9 mouse cellular contexts compared by ENCODE assay signal in the genomic region with DNA sequence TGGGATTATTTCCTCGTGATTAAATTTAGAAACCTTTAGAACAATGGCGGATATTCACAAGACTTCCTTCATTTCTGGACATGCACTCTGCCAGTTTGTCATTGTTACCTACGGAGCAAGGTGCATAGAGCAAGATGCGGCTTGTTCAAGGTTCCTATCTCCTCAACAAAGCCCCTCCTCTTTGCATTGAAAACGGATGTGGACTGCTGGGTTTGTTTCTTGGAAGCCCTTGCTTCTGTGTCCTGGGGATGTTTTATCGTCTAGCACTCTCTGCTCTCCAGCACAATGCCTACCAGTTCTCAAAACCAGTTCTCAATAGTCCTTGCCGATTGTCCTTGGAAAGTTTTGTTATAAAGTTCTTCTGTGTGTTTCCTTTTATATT. TPM values are rescaled to one million over a fixed set of nuclear protein-coding genes. Genes with fewer than 3 reads are reported as not detected.
A peak's percentile ranks its signal among the peaks of the same experiment; 100 is the strongest.
DNase-seq lines count a peak whose midpoint lies in the region; ATAC-seq lines count a peak whose summit lies in the region.
"Had no signal": no experiment of that assay in that cellular context is flagged by ENCODE, and none has a peak within 500 bp of the region (broad histone marks: within the 10 kb centered on the region; RNA-seq: fewer than 3 reads in every experiment).

No protein-coding gene starts in this region.

- no peak for ATAC-seq in liver, embryonic 12.5 days

- no peak overlapping the region for H3K27ac ChIP-seq in liver, embryonic 12.5 days

- H3K4me1 ChIP-seq in liver, embryonic 12.5 days = peaks cover 22% of the 10 kb centered on the region

- whole genome bisulfite sequencing in liver, embryonic 12.5 days (ENCODE audit: insufficient replicate concordance) = 15% methylated on average over 7 of the region's 7 CpGs

- no peaks in the 10 kb centered on the region for H3K9me3 ChIP-seq in liver, embryonic 12.5 days (replicated peaks)

- H3K36me3 ChIP-seq in liver, embryonic 12.5 days = no peaks in the 10 kb centered on the region

- peak overlapping the region; percentile 93 for H3K4me2 ChIP-seq in liver, embryonic 12.5 days

- peak overlapping the region; percentile 85 for H3K9ac ChIP-seq in liver, embryonic 12.5 days

- DNase-seq in heart, adult 18-20 months = peak; percentile 10 to 14
- no peak for DNase-seq in heart, postnatal 14 days
- peak; percentile 7 for DNase-seq in thymus, postnatal 25 days
- DNase-seq in thymus, postnatal 14 days = no peak
- no peak for DNase-seq in frontal cortex, postnatal 36 days (ENCODE audit: low spot score in 2 of 2)
- DNase-seq in kidney, postnatal 36 days = no peak
- no peak for DNase-seq in gastrocnemius, postnatal 36 days
- DNase-seq: right cerebral cortex, postnatal 25 days had no signal

- intact Hi-C loops in heart, postnatal 14 days (cut with DNase I) = loop anchor here (2.0 kb wide), 1 partner anchor 43 kb away; no protein-coding TSS in a partner anchor
- intact Hi-C loops in gastrocnemius, postnatal 36 days (cut with DNase I) = loop anchor here (5.0 kb wide), 1 partner anchor 40 kb away; no protein-coding TSS in a partner anchor

- peak overlapping the region; percentile 83 for H3K4me3 ChIP-seq in liver, embryonic 12.5 days

- H3K27me3 ChIP-seq in liver, embryonic 12.5 days (replicated peaks) = peaks cover 9% of the 10 kb centered on the region; the same call in 1 of the 2 replicates

RNA-seq across cellular contexts. Expression of gene Slc25a30, which starts 0.9 kb away (rescaled TPM):
- total RNA-seq in heart, adult 18-20 months (2021) = 10 to 100 TPM; 16.6 to 18.5 TPM
- total RNA-seq in heart, postnatal 14 days (2021) = 10 to 100 TPM; 20.8 to 21.1 TPM
- polyA plus RNA-seq in liver, embryonic 12.5 days (2016; fragmentation: Nextera tagmentation; extraction: Ambion mirVana) = 3.0 and 3.3 TPM in 2 replicates
- 10 to 100 TPM in 1 of 2 experiments, 1 to 10 TPM in 1; 5.6 to 11.9 TPM for total RNA-seq in gastrocnemius, postnatal 36 days (2021)

RNA-seq across cellular contexts. Expression of gene Cog3, which starts 33.5 kb away (rescaled TPM):
- 10 to 100 TPM; 13.4 to 14.9 TPM for total RNA-seq in heart, adult 18-20 months (2021)
- total RNA-seq in heart, postnatal 14 days (2021) = 10 to 100 TPM; 13.6 to 14.3 TPM
- polyA plus RNA-seq in liver, embryonic 12.5 days (2016; fragmentation: Nextera tagmentation; extraction: Ambion mirVana) = 11.7 and 12.1 TPM in 2 replicates
- 1 to 10 TPM; 6.2 to 6.6 TPM for total RNA-seq in gastrocnemius, postnatal 36 days (2021)

RNA-seq across cellular contexts. Expression of gene Tpt1, which starts 57.1 kb away (rescaled TPM):
- 1,000 to 10,000 TPM; 2,629 to 3,296 TPM for total RNA-seq in heart, adult 18-20 months (2021)
- 1,000 to 10,000 TPM; 2,748 to 2,964 TPM for total RNA-seq in heart, postnatal 14 days (2021)
- polyA plus RNA-seq in liver, embryonic 12.5 days (2016; fragmentation: Nextera tagmentation; extraction: Ambion mirVana) = 673 and 675 TPM in 2 replicates
- total RNA-seq in gastrocnemius, postnatal 36 days (2021) = 1,000 to 10,000 TPM; 2,921 to 3,241 TPM

Comparison
In these comparisons a context has a peak if more than half of its experiments do, and no peak if none do; other contexts are left out.
1. DNase-seq: peak in heart, adult 18-20 months (2 of 2) and thymus, postnatal 25 days (single experiment); none in heart, postnatal 14 days (0 of 2), thymus, postnatal 14 days (single experiment), frontal cortex, postnatal 36 days (0 of 2), kidney, postnatal 36 days (0 of 2) and gastrocnemius, postnatal 36 days (0 of 2).